Comparison of ENCODE assay signal across 26 mouse cellular contexts in genomic region chr9:48345866-48346265, GRCm38 (mm10). TPM values are rescaled to one million over a fixed set of nuclear protein-coding genes. Genes with fewer than 3 reads are reported as not detected.
DNase-seq lines count a peak whose midpoint lies in the region; ATAC-seq and TF ChIP-seq lines count a peak whose summit lies in the region.
"Had no signal": no experiment of that assay in that cellular context is flagged by ENCODE, and none has a peak within 500 bp of the region (broad histone marks: within the 10 kb centered on the region; RNA-seq: fewer than 3 reads in every experiment).

No protein-coding gene starts in this region.

- H3K9ac ChIP-seq in liver, adult 2 months (ENCODE audit: low read depth, low read length) = no peak overlapping the region
- no peak overlapping the region for H3K9ac ChIP-seq in lung, postnatal 0 days (replicated peaks; ENCODE audit: low read depth)
- H3K9ac ChIP-seq: embryonic facial prominence, embryonic 13.5 days; embryonic facial prominence, embryonic 15.5 days; forebrain, embryonic 13.5 days; forebrain, embryonic 15.5 days; forebrain, postnatal 0 days had no signal

- H3K27ac ChIP-seq in liver, adult 2 months (replicated peaks; ENCODE audit: insufficient read depth, low read depth, low read length) = no peak overlapping the region
- no peak overlapping the region for H3K27ac ChIP-seq in lung, postnatal 0 days (ENCODE audit: low read length)
- H3K27ac ChIP-seq: embryonic facial prominence, embryonic 13.5 days; embryonic facial prominence, embryonic 15.5 days; forebrain, embryonic 13.5 days; forebrain, embryonic 15.5 days had no signal

- no peak for TF ChIP-seq EP300 in lung, postnatal 0 days (IDR thresholded peaks at IDR 0.05)

- peak; percentile 60 for DNase-seq in liver, adult 2 months (ENCODE audit: extremely low read depth, low read depth, low spot score)
- DNase-seq in liver (no peak), 3T3-L1 (ENCODE audit: low read depth, low spot score) (peak; percentile 59), NIH3T3 (ENCODE audit: low read depth) (peak; percentile 44), adipocyte (ENCODE audit: low spot score) (peak; percentile 18)
- DNase-seq in right cerebral cortex, adult 18-20 months = no peak
- DNase-seq in layer of hippocampus, adult 8-10 months (ENCODE audit: low spot score in 2 of 2) = no peak
- no peak for DNase-seq in lung, postnatal 0 days (ENCODE audit: low spot score)
- DNase-seq: adrenal gland, adult 2 months; adrenal gland, postnatal 10 days; adrenal gland, postnatal 25 days; cerebellum, adult 11 months; cerebellum, adult 18-20 months; cerebellum, adult 8-10 months; cerebellum, adult 9-11 months; cerebellum, postnatal 14 days; cerebellum, postnatal 36 days; embryo, embryonic 11 days; forebrain, postnatal 0 days had no signal

- H3K27me3 ChIP-seq in liver, adult 2 months (ENCODE audit: control insufficient read depth, insufficient read depth, low read length) = no peaks in the 10 kb centered on the region
- no peaks in the 10 kb centered on the region for H3K27me3 ChIP-seq in lung, postnatal 0 days (replicated peaks; ENCODE audit: insufficient read depth, low read length)
- H3K27me3 ChIP-seq: embryonic facial prominence, embryonic 13.5 days; embryonic facial prominence, embryonic 15.5 days; forebrain, embryonic 13.5 days; forebrain, embryonic 15.5 days had no signal

- H3K9me3 ChIP-seq in lung, postnatal 0 days (ENCODE audit: low read length) = no peaks in the 10 kb centered on the region
- H3K9me3 ChIP-seq: embryonic facial prominence, embryonic 13.5 days; embryonic facial prominence, embryonic 15.5 days; forebrain, embryonic 13.5 days; forebrain, embryonic 15.5 days had no signal

- 75% methylated on average over 3 of the region's 3 CpGs for WGBS in liver, adult 2 months
- 75% methylated on average over 3 of the region's 3 CpGs for WGBS in lung, postnatal 0 days

- H3K4me2 ChIP-seq in lung, postnatal 0 days (replicated peaks; ENCODE audit: low read depth, low read length) = no peak overlapping the region
- H3K4me2 ChIP-seq: embryonic facial prominence, embryonic 13.5 days; embryonic facial prominence, embryonic 15.5 days; forebrain, embryonic 13.5 days; forebrain, embryonic 15.5 days had no signal

- no peaks in the 10 kb centered on the region for H3K79me2 ChIP-seq in liver, adult 2 months (ENCODE audit: control insufficient read depth, insufficient read depth, low read length)

- no peak for TF ChIP-seq POLR2A in liver, adult 2 months (IDR thresholded peaks at IDR 0.05; ENCODE audit: extremely low read depth, insufficient read depth, low read length)

- H3K36me3 ChIP-seq in liver, adult 2 months (ENCODE audit: control insufficient read depth, insufficient read depth, low read length) = no peaks in the 10 kb centered on the region
- no peaks in the 10 kb centered on the region for H3K36me3 ChIP-seq in lung, postnatal 0 days (ENCODE audit: insufficient read depth, low read length)
- H3K36me3 ChIP-seq: embryonic facial prominence, embryonic 13.5 days; embryonic facial prominence, embryonic 15.5 days; forebrain, embryonic 15.5 days had no signal

- ATAC-seq in lung, postnatal 0 days = no peak
- ATAC-seq: activated CD4-positive, CD25-positive, alpha-beta regulatory T cell, adult 4 months; forebrain, embryonic 13.5 days; forebrain, embryonic 15.5 days; forebrain, postnatal 0 days had no signal

- H3K4me3 ChIP-seq in liver, adult 2 months (ENCODE audit: insufficient read depth, low read depth, low read length) = no peak overlapping the region
- no peak overlapping the region for H3K4me3 ChIP-seq in lung, postnatal 0 days (ENCODE audit: low read depth, low read length)
- H3K4me3 ChIP-seq: embryonic facial prominence, embryonic 13.5 days; embryonic facial prominence, embryonic 15.5 days; erythroblast, embryonic 14.5 days; forebrain, embryonic 13.5 days; forebrain, embryonic 15.5 days had no signal

- TF ChIP-seq CTCF in liver, adult 2 months (IDR thresholded peaks at IDR 0.05; ENCODE audit: low read depth, low read length) = no peak
- TF ChIP-seq CTCF in lung, postnatal 0 days (IDR thresholded peaks at IDR 0.05) = no peak

- H3K4me1 ChIP-seq in liver, adult 2 months (ENCODE audit: control insufficient read depth, insufficient read depth, low read length) = peaks cover 6% of the 10 kb centered on the region
- H3K4me1 ChIP-seq in lung, postnatal 0 days (ENCODE audit: insufficient read depth, low read depth, low read length) = no peaks in the 10 kb centered on the region
- H3K4me1 ChIP-seq: embryonic facial prominence, embryonic 13.5 days; embryonic facial prominence, embryonic 15.5 days; forebrain, embryonic 13.5 days; forebrain, embryonic 15.5 days had no signal

RNA-seq across cellular contexts. Expression of gene Nxpe2, which starts 7.4 kb away (rescaled TPM):
- 8.7 and 21.4 TPM in 2 replicates for total RNA-seq in liver, adult 2 months (2014; rRNA removed)
- 11.7 and 12.6 TPM in 2 replicates for polyA plus RNA-seq in liver, adult 2 months (2012; rRNA removed)
- under 1 TPM in 3 of 4 experiments, not detected in 1; 0.12 to 0.66 (median 0.28) TPM for total RNA-seq in layer of hippocampus, adult 8-10 months (2022)
- 3.5 and 4.4 TPM in 2 replicates for polyA plus RNA-seq in lung, postnatal 0 days (2015; fragmentation: Nextera tagmentation; extraction: Ambion mirVana)
- total RNA-seq: forebrain, postnatal 0 days had no signal
- polyA plus RNA-seq: C2C12 had no signal

Comparison
In these comparisons a context has a peak if more than half of its experiments do, and no peak if none do; other contexts are left out.
1. DNase-seq: peak in liver, adult 2 months (single experiment), 3T3-L1 (single experiment), NIH3T3 (single experiment) and adipocyte (single experiment); none in liver (single experiment), right cerebral cortex, adult 18-20 months (single experiment), layer of hippocampus, adult 8-10 months (0 of 2) and lung, postnatal 0 days (single experiment).